Mouse (Mus musculus) liver, embryonic 14.5 days (tissue): Measurements from ENCODE around the gene Pla2g12b.

Source experiments
- CTCF ChIP-seq: IDR thresholded peaks from 2 replicates; pipeline ENCODE4 v1.5.1; 2016; ENCODE audit warnings: antibody characterized with exemption, low read depth, control low read depth
- EP300 ChIP-seq: IDR thresholded peaks from 2 replicates; pipeline ENCODE4 v1.6.1; 2016; ENCODE audit warnings: antibody characterized with exemption, low read depth

DNA sequence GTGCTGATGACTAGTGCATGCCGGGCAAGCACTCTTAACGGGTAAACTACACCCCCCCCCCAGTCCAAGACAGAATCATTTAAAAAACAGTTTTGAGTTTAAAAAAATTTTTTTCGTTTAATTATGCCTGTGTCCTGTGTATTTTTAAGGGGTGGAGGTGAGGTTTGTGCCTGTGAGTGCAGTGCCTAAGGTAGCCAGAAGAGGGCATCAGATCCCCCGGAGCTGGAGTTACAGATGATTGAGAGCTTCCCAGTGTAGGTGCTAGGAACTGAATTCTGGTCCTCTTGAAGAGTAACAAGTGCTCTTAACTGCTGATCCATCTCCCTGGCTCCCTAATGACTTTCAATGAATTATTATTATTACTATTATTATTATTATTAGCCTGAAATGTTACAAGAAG lies 24.7 kb upstream of the Pla2g12b start:
- peak; percentile 57 for TF ChIP-seq CTCF
- no peak for TF ChIP-seq EP300
